Mouse (Mus musculus): ENCODE results near the gene Gpr68. TPM values are rescaled to one million over a fixed set of nuclear protein-coding genes. Genes with fewer than 3 reads are reported as not detected.

Gpr68 gene
- polyA plus RNA-seq, 1 experiment from 2014 or later: 0.08 TPM

GRCm38 (mm10) chr12:100839079-100839600 is 68.9 kb downstream of the Gpr68 start:
- ChIA-PET CTCF (no interaction called here), POLR2A (no interaction called here)
- ATAC-seq: no peak
- no peaks in the 10 kb centered on the region for H3K27me3 ChIP-seq
- DNase-seq (ENCODE audit: low read depth, low spot score): no peak
- no peak for TF ChIP-seq CTCF (IDR thresholded peaks at IDR 0.05)
- in situ Hi-C loops (cut with MboI; ENCODE audit: low pct_unique_long_range_greater_than_20kb): no loop called here

GRCm38 (mm10) chr12:100837208-100837607 is 70.8 kb downstream of the Gpr68 start:
- ATAC-seq (no peak), DNase-seq (ENCODE audit: low read depth, low spot score) (no peak)
- CTCF ChIA-PET: no interaction called here
- POLR2A ChIA-PET: no interaction called here
- TF ChIP-seq CTCF (IDR thresholded peaks at IDR 0.05): no peak
- no peaks in the 10 kb centered on the region for H3K27me3 ChIP-seq
- in situ Hi-C loops (cut with MboI; ENCODE audit: low pct_unique_long_range_greater_than_20kb): no loop called here

- in situ Hi-C loops (cut with MboI; ENCODE audit: low pct_unique_long_range_greater_than_20kb): no loop called here
- no peak for ATAC-seq
- POLR2A ChIA-PET: no interaction called here
Observed at GRCm38 (mm10) chr12:100831629-100832325, 76.2 kb downstream of the Gpr68 start.

GRCm38 (mm10) chr12:100831021-100831420 is 77.0 kb downstream of the Gpr68 start:
- no peaks in the 10 kb centered on the region for H3K27me3 ChIP-seq
- no peak for TF ChIP-seq CTCF (IDR thresholded peaks at IDR 0.05)
- in situ Hi-C loops (cut with MboI; ENCODE audit: low pct_unique_long_range_greater_than_20kb): no loop called here
- no peak for ATAC-seq
- CTCF ChIA-PET: no interaction called here
- POLR2A ChIA-PET: no interaction called here
- no peak for DNase-seq (ENCODE audit: low read depth, low spot score)

More at GRCm38 (mm10) chr12:100831629-100832325, 76.2 kb downstream of the Gpr68 start:
- TF ChIP-seq CTCF (IDR thresholded peaks at IDR 0.05): no peak
- DNase-seq (ENCODE audit: low read depth, low spot score): no peak
- CTCF ChIA-PET: no interaction called here
- H3K27me3 ChIP-seq: no peaks in the 10 kb centered on the region

Other genes with a start within 250 kb of the Gpr68 start
- 2.5 TPM for gene Rps6ka5, start 181.2 kb downstream of the Gpr68 start, polyA plus RNA-seq (2021)
- 17.9 TPM for gene Dglucy, start 129.1 kb downstream of the Gpr68 start, polyA plus RNA-seq (2021)
- gene Ccdc88c, start 120.9 kb upstream of the Gpr68 start, polyA plus RNA-seq (2021): 9.8 TPM
- 54.0 TPM for gene Ppp4r3a, start 175.5 kb upstream of the Gpr68 start, polyA plus RNA-seq (2021)

All from Patski (cell line).